Mouse (Mus musculus) embryonic facial prominence, embryonic 15.5 days (tissue): ENCODE measurements around the gene Syngr3. TPM values are rescaled to one million over a fixed set of nuclear protein-coding genes. Genes with fewer than 3 reads are reported as not detected.

Experiments used
- ATAC-seq: fragments of 200-750 bp; cut with Nextera tagmentation; 2 replicates; pipeline ENCODE4 v1.8.0; 2017; ENCODE audit warnings: low read depth, moderate TSS enrichment; ENCODE audit not compliant: insufficient number of reproducible peaks, low FRiP score, low TSS enrichment
- H3K27ac ChIP-seq: fragments of 300-500 bp; sonication (generic); replicated peaks from 2 replicates; pipeline ENCODE4 v1.5.1; 2015; ENCODE audit warnings: mild to moderate bottlenecking, inconsistent platforms
- H3K27me3 ChIP-seq: fragments of 300-500 bp; sonication (generic); 2 replicates; pipeline ENCODE4 v1.6.1; 2015; ENCODE audit warnings: inconsistent platforms
- H3K36me3 ChIP-seq: fragments of 300-500 bp; sonication (generic); 2 replicates; pipeline ENCODE4 v1.6.1; 2015; ENCODE audit warnings: mild to moderate bottlenecking, inconsistent platforms
- H3K4me1 ChIP-seq: fragments of 300-500 bp; sonication (generic); 2 replicates; pipeline ENCODE4 v1.6.1; 2015; ENCODE audit warnings: inconsistent platforms
- H3K4me2 ChIP-seq: fragments of 300-500 bp; sonication (generic); replicated peaks from 2 replicates; pipeline ENCODE4 v1.6.1; 2015; ENCODE audit warnings: mild to moderate bottlenecking, inconsistent platforms
- H3K4me3 ChIP-seq: fragments of 300-500 bp; sonication (generic); replicated peaks from 2 replicates; pipeline ENCODE4 v1.5.1; 2015; ENCODE audit warnings: mild to moderate bottlenecking, inconsistent platforms
- H3K9ac ChIP-seq: fragments of 300-500 bp; sonication (generic); 2 replicates; pipeline ENCODE4 v1.6.1; 2015; ENCODE audit warnings: inconsistent platforms
- H3K9me3 ChIP-seq: fragments of 300-500 bp; sonication (generic); replicated peaks from 2 replicates; pipeline ENCODE4 v1.6.1; 2016; ENCODE audit warnings: inconsistent platforms
- WGBS: fragments of 180-500 bp; shearing (Covaris S2); methylation state at CpG from one replicate; pipeline ENCODE4 v1.1.7; 2015; 5-methylcytosine and 5-hydroxymethylcytosine counted together
- polyA plus RNA-seq: library from polyadenylated mRNA; unstranded; fragments of >200 nt; fragmentation: Nextera tagmentation; extraction: Ambion mirVana; gene quantifications from 2 replicates; pipeline ENCODE4 v1.2.1, GENCODE M21; 2015

The Syngr3 gene
- polyA plus RNA-seq, 1 experiment from 2014 or later: 2.9 TPM

DNA sequence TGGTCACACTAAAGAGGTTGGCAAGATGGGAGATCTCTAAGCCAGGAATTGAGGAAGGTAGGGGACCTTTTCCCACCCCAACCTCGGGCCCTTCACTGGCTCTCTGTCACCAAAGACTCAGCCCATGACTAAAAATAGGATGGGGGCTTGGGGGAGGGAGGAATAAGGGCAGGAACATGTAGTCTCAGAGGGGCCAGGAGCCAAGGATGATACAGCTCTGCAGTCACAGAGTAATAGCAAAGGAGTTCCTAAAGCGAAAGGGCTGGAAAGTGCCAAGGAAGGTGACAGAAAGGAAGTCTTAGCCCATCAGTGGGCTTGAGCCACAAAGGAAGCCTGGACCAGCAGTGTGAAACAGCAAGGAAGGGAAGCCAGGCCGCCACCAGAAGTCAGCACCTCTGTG, 37.9 kb downstream of the Syngr3 start:
- no peak overlapping the region for H3K4me3 ChIP-seq
- H3K4me1 ChIP-seq: peaks cover 21% of the 10 kb centered on the region
- peaks cover 2% of the 10 kb centered on the region; the same call in 1 of the 2 replicates for H3K27me3 ChIP-seq
- H3K9ac ChIP-seq: no peak overlapping the region
- no peaks in the 10 kb centered on the region for H3K9me3 ChIP-seq
- H3K36me3 ChIP-seq: no peaks in the 10 kb centered on the region
- H3K27ac ChIP-seq: no peak overlapping the region
- WGBS: 74% methylated on average over 3 of the region's 3 CpGs
- no peak overlapping the region for H3K4me2 ChIP-seq
- ATAC-seq: no peak

DNA sequence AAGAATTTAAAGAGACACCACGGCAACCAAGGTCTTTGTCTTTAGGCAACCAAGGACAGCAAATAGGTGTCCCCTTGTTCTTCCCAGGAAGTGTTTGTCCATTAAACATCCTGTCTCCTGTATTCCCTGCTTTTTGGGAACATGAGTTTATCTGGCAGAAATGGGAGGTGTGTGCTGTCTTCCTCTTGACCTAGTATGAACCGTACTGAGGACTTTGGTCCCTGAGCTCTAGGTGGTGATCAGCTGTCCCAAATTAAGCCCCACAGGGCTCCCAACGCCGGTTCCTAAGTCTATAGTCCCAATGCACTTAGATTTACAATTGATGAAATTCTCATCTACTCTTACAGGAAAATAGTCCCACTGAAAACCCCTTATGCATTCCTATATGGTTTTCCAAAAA, 39.0 kb downstream of the Syngr3 start:
- H3K27me3 ChIP-seq: no peaks in the 10 kb centered on the region
- H3K9me3 ChIP-seq: no peaks in the 10 kb centered on the region
- H3K4me1 ChIP-seq: peaks cover 27% of the 10 kb centered on the region
- peak overlapping the region; percentile 91 for H3K4me2 ChIP-seq
- H3K27ac ChIP-seq: no peak overlapping the region
- no peak for ATAC-seq
- peaks cover 4% of the 10 kb centered on the region; the same call in 1 of the 2 replicates for H3K36me3 ChIP-seq
- no peak overlapping the region for H3K9ac ChIP-seq
- H3K4me3 ChIP-seq: peak overlapping the region; percentile 80; the same call in 1 of the 2 replicates
- 73% methylated on average over 4 of the region's 4 CpGs for WGBS

DNA sequence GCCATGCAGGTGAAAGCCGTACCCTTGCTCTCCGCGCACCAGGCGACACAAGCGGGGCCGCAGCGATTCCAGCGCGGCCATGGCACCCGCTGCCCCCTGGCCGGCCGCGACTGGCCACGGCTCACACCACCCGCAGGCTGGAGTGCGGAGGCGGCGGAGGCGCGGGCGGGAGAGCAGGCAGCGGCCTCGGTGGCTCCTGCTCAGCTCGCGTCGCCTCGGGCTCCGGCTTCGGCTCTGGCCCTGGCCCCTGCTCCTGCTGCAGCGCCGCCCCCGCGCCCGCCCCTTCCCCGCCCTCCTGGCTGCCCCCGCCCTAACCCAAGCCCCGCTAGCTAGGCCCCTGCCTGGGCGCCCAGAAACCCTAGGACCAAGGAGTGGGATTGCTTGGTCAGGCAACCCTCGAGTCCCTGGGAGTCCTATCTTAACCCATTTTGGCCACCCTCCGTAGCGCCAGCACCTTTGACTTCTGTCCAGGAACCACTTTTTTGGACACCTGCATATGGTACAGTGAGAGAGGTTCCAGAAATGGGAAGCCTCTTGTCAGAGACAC, 39.6 kb downstream of the Syngr3 start, which contains the start of gene Slc9a3r2:
Gene Slc9a3r2 (minus strand): TSS at position 258 of the 547 bp plus-strand sequence.
- no peaks in the 10 kb centered on the region for H3K9me3 ChIP-seq

DNA sequence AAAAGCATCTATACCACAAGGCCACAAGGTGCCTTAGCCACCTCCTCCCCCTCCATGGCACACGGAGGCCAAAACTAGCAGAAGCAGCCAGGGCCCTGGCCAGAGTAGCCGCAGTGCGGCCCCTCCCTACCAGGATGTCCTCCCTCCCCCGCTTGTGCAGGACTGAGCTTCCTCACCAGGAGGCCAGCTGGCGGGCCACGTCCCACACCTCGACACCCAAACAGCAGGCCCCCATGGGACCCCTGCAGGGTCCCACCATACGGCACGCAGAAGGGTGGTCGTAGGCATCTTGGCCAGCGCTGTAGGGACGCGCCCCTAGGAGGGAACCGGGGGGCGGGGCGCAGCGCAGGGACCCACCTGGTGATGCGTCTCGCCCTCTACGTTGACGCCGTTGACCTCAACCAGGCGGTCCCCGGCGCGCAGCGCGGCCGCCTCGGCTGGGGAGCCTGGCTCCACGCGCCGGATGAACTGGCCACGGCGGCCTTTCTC, 40.1 kb downstream of the Syngr3 start:
- H3K4me3 ChIP-seq: peak overlapping the region; percentile 80
- peak; percentile 11; the same call in 1 of the 2 replicates for ATAC-seq
- peaks cover 7% of the 10 kb centered on the region; the same call in 1 of the 2 replicates for H3K36me3 ChIP-seq
- WGBS: under 1% methylated on average over 35 of the region's 35 CpGs
- H3K9ac ChIP-seq: peak overlapping the region; percentile 85
- peak overlapping the region; percentile 55 for H3K27ac ChIP-seq
- peaks cover 39% of the 10 kb centered on the region for H3K4me1 ChIP-seq
- no peaks in the 10 kb centered on the region for H3K9me3 ChIP-seq
- peak overlapping the region; percentile 91 for H3K4me2 ChIP-seq
- H3K27me3 ChIP-seq: no peaks in the 10 kb centered on the region

More for the DNA sequence above, 39.6 kb downstream of the Syngr3 start, which contains the start of gene Slc9a3r2:
- peaks cover 34% of the 10 kb centered on the region for H3K4me1 ChIP-seq
- WGBS: under 1% methylated on average over 39 of the region's 41 CpGs
- H3K4me2 ChIP-seq: peak within 1 kb of the TSS; percentile 91
- peak within 1 kb of the TSS; percentile 80 for H3K4me3 ChIP-seq
- peaks cover 4% of the 10 kb centered on the region; the same call in 1 of the 2 replicates for H3K36me3 ChIP-seq
- peak within 1 kb of the TSS; percentile 55 for H3K27ac ChIP-seq
- peak within 1 kb of the TSS; percentile 85 for H3K9ac ChIP-seq
- H3K27me3 ChIP-seq: no peaks in the 10 kb centered on the region
- peak; percentile 82 for ATAC-seq

DNA sequence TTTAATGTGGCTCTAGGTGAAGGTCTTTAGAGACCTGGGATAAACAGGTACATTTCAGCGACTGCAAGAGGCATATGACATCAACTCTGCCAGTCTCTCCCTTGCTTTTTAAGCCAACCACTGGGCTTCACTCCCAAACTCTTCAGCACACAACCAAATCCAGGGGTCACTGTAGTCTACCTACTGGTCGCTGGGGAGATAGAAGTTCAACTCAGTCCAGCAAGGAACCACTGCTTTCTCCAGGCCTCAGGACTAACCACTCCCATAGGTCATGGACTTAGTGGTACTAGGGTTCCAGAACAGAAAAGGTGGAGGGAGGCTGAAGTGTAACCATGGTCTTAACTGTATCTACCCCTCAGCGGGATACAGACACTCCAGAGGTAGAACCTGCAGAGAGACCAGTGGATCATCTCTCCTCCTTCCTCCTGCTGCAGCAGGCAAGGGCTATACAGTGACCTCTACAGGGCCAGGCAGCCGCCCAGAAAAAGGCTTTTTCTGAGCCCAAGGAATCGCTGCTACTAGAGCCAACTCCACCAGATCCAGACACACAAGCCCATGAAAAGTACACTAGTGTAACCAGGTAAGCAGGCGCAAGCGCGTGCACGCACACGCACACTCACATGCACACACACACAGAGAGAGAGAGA, 40.9 kb downstream of the Syngr3 start:
- WGBS: 81% methylated on average over 10 of the region's 10 CpGs
- peaks cover 8% of the 10 kb centered on the region; the same call in 1 of the 2 replicates for H3K36me3 ChIP-seq
- H3K4me1 ChIP-seq: peaks cover 47% of the 10 kb centered on the region
- peak overlapping the region; percentile 91 for H3K4me2 ChIP-seq
- H3K9me3 ChIP-seq: no peaks in the 10 kb centered on the region
- H3K27ac ChIP-seq: 0 out of 2 replicates have a peak overlapping the region, but pooled peaks have one; percentile 55
- ATAC-seq: no peak
- no peaks in the 10 kb centered on the region for H3K27me3 ChIP-seq
- peak overlapping the region; percentile 80 for H3K4me3 ChIP-seq
- no peak overlapping the region for H3K9ac ChIP-seq

DNA sequence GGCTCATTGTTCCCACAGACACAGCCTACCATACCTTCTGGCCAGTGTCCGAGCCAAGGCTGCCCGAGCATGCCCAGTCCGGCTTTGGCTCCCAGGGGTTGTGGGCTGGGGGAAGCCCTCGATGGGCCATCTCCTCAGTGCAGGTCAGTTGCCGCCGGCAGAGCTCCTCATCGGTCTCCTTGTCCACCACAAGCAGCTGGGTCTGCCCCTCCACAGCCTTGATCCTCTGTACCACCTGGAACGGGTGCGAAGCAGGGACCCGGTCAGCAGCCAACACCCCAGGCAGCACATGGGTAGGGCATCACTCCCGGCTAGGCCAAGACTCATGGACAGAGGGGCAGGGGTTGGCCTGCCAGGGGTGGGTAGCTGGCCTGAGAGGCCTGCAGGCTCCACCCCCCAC, 42.3 kb downstream of the Syngr3 start:
- WGBS: 73% methylated on average over 11 of the region's 11 CpGs
- Histone ChIP-seq H3K9ac (no peak overlapping the region), H3K4me3 (no peak overlapping the region), H3K27me3 (no peaks in the 10 kb centered on the region), H3K9me3 (no peaks in the 10 kb centered on the region), H3K4me1 (peaks cover 51% of the 10 kb centered on the region), H3K27ac (no peak overlapping the region), H3K36me3 (peaks cover 8% of the 10 kb centered on the region; the same call in 1 of the 2 replicates), H3K4me2 (no peak overlapping the region)
- ATAC-seq: no peak

DNA sequence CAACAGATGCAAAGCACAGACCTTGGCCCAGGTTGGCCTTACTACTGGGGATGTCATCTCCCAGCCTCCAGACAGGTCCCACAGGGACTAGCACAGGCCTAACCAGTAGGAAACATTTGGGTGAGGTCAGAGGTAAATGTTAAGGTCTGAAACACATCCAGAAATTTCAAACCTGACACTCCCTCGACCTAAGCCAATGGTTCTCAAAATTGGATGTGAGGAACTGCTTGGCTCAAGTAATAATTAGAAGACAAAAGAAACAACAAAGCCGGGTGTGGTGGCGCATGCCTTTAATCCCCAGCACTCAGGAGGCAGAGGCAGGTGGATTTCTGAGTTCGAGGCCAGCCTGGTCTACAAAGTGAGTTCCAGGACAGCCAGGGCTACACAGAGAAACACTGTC, 43.4 kb downstream of the Syngr3 start:
- H3K4me3 ChIP-seq: no peak overlapping the region
- H3K4me1 ChIP-seq: peaks cover 51% of the 10 kb centered on the region
- ATAC-seq: no peak
- H3K27me3 ChIP-seq: no peaks in the 10 kb centered on the region
- H3K9ac ChIP-seq: no peak overlapping the region
- no peaks in the 10 kb centered on the region for H3K9me3 ChIP-seq
- 0 out of 2 replicates have a peak overlapping the region, but pooled peaks have one; percentile 34 for H3K27ac ChIP-seq
- H3K36me3 ChIP-seq: peaks cover 12% of the 10 kb centered on the region; the same call in 1 of the 2 replicates
- H3K4me2 ChIP-seq: no peak overlapping the region
- 82% methylated on average over 4 of the region's 4 CpGs for WGBS

DNA sequence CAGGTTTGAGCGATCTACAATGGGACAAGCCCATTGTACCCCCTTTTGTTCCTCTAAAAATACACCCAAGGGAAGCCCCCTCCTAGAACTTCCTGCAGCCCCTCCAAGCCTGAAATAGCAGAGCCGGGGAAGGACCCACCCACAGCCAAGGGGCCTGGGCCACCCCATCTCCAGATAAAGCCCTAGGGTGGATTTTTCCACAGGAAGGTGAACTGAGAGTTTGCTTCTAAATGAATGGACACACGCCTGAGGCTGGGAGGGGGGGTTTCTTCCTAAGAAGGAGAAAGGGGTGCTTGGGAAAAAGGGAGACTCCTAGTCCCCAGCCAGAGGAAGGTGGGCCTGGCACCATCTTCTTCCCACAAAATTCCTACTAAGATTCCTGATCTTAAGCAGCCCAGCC, 43.8 kb downstream of the Syngr3 start:
- Histone ChIP-seq H3K27me3 (no peaks in the 10 kb centered on the region), H3K9ac (no peak overlapping the region), H3K9me3 (no peaks in the 10 kb centered on the region), H3K4me3 (no peak overlapping the region), H3K4me2 (no peak overlapping the region), H3K36me3 (peaks cover 14% of the 10 kb centered on the region; the same call in 1 of the 2 replicates), H3K4me1 (peaks cover 51% of the 10 kb centered on the region), H3K27ac (peak overlapping the region; percentile 34; the same call in 1 of the 2 replicates)
- no peak for ATAC-seq
- WGBS: 62% methylated on average over 3 of the region's 3 CpGs

DNA sequence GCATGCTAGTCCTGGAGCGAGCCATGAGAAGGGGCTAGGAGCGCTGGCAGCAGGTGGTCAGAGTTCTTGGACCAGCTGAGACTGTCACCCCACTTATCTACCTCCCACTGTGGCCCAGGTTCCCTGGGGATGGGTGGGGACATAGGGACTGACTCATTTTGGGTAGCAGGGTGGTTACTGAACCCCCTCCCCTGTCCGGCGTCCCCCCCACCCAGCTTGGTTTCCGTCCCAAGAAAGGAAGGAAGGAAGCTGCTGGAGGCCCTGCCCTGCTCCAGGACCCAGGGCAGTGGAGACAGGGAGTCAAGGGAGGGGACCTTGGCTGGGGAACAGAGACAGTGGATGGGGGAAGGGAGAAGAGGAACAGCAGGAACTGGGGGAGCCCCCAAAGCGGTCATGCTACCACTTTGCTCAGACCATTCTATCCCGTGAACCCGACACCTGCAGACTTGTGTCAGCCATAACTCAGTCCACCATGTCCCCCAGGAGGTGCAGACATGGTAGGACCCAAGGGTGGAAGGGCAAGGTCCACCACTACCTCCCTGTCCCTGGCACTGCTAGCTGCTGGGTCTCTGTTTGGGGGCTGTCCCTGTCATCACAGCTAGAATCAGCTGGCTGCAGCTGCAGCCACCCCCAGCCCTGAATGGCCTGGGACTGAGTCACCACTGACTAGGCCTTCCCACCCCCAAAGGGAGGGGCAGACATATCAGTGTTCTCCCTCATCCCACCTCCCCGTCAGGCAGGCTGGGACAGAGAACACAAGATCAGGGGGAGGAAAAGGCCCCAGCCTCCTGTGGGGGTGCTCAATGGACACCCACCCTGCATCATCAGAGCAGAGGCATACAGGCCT, 44.7 kb downstream of the Syngr3 start:
- H3K27ac ChIP-seq: peak overlapping the region; percentile 73
- H3K4me2 ChIP-seq: no peak overlapping the region
- no peak for ATAC-seq
- WGBS: 78% methylated on average over 9 of the region's 9 CpGs
- peaks cover 50% of the 10 kb centered on the region for H3K4me1 ChIP-seq
- peaks cover 16% of the 10 kb centered on the region; the same call in 1 of the 2 replicates for H3K36me3 ChIP-seq
- H3K9me3 ChIP-seq: no peaks in the 10 kb centered on the region
- H3K27me3 ChIP-seq: no peaks in the 10 kb centered on the region
- no peak overlapping the region for H3K9ac ChIP-seq
- H3K4me3 ChIP-seq: no peak overlapping the region

DNA sequence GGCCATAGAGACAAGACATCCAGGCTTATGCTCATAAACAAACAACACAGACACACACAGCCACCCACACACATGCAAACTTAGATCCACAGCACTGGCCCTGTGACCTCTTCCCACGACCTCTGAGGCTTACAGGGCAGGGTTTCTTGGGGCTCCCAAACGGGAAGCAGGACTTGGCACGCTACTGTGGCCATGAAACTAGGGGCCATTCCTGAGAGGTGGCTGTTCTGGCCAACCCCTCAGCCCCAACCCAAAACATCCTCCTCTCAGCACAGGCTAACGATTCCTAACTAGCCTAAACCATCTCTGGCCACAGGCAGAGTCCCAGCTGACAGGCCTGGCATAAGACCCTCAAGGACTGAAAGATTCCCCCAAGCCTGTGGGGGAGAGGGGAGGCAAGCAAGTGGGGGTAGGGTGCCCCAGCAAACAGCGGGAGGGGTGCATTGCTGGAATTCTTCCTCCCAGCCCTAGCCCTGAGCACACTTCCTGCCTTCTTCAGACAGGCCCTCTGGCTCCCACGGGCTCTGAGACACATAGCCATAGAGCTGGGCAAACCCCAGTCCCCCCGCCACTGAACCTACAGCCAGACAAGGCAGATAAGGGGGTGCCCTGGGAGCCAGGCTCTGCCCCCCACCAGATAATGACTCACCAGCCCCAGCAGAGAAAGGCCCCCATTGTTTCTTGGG, 45.6 kb downstream of the Syngr3 start:
- no peaks in the 10 kb centered on the region for H3K9me3 ChIP-seq
- H3K4me3 ChIP-seq: no peak overlapping the region
- 0 out of 2 replicates have a peak overlapping the region, but pooled peaks have one; percentile 1 for H3K9ac ChIP-seq
- H3K36me3 ChIP-seq: peaks cover 16% of the 10 kb centered on the region; the same call in 1 of the 2 replicates
- H3K4me2 ChIP-seq: 0 out of 2 replicates have a peak overlapping the region, but pooled peaks have one; percentile 4
- 24% methylated on average over 7 of the region's 7 CpGs for WGBS
- H3K4me1 ChIP-seq: peaks cover 51% of the 10 kb centered on the region
- peak overlapping the region; percentile 73 for H3K27ac ChIP-seq
- no peaks in the 10 kb centered on the region for H3K27me3 ChIP-seq
- no peak for ATAC-seq
